Mouse (Mus musculus): Measurements from ENCODE around the gene Moxd1. TPM values are rescaled to one million over a fixed set of nuclear protein-coding genes. Genes with fewer than 3 reads are reported as not detected.

The Moxd1 gene
- polyA plus RNA-seq, 1 experiment from 2014 or later: 2.0 TPM

- Histone ChIP-seq H3K9ac (replicated peaks; ENCODE audit: low read depth, low read length) (no peak overlapping the region), H3K27me3 (replicated peaks; ENCODE audit: control insufficient read depth, insufficient read depth, low read length) (no peaks in the 10 kb centered on the region), H3K4me1 (replicated peaks; ENCODE audit: control insufficient read depth, insufficient read depth, low read length) (no peaks in the 10 kb centered on the region), H3K9me3 (ENCODE audit: control insufficient read depth, low read length) (no peaks in the 10 kb centered on the region), H3K36me3 (ENCODE audit: control insufficient read depth, insufficient read depth) (no peaks in the 10 kb centered on the region), H3K4me3 (replicated peaks; ENCODE audit: low read length) (no peak overlapping the region), H3K4me2 (ENCODE audit: low read length) (no peak overlapping the region), H3K27ac (ENCODE audit: low read length) (no peak overlapping the region)
- WGBS: 86% methylated on average over 1 of the region's 1 CpGs
- no peak for ATAC-seq
Measured at GRCm38 (mm10) chr10:24340551-24341213, 117.4 kb downstream of the Moxd1 start.

GRCm38 (mm10) chr10:24341214-24341589, 117.9 kb downstream of the Moxd1 start:
- 86% methylated on average over 6 of the region's 6 CpGs for WGBS
- Histone ChIP-seq H3K36me3 (ENCODE audit: control insufficient read depth, insufficient read depth) (no peaks in the 10 kb centered on the region), H3K4me1 (replicated peaks; ENCODE audit: control insufficient read depth, insufficient read depth, low read length) (no peaks in the 10 kb centered on the region), H3K9ac (replicated peaks; ENCODE audit: low read depth, low read length) (no peak overlapping the region), H3K4me2 (ENCODE audit: low read length) (no peak overlapping the region), H3K9me3 (ENCODE audit: control insufficient read depth, low read length) (no peaks in the 10 kb centered on the region), H3K27me3 (replicated peaks; ENCODE audit: control insufficient read depth, insufficient read depth, low read length) (no peaks in the 10 kb centered on the region), H3K4me3 (replicated peaks; ENCODE audit: low read length) (no peak overlapping the region), H3K27ac (ENCODE audit: low read length) (no peak overlapping the region)
- ATAC-seq: no peak

- no peak overlapping the region for H3K27ac ChIP-seq (ENCODE audit: low read length)
- H3K4me2 ChIP-seq (ENCODE audit: low read length): no peak overlapping the region
- no peak overlapping the region for H3K9ac ChIP-seq (replicated peaks; ENCODE audit: low read depth, low read length)
- no peaks in the 10 kb centered on the region for H3K36me3 ChIP-seq (ENCODE audit: control insufficient read depth, insufficient read depth)
- no peaks in the 10 kb centered on the region for H3K4me1 ChIP-seq (replicated peaks; ENCODE audit: control insufficient read depth, insufficient read depth, low read length)
- no peaks in the 10 kb centered on the region for H3K27me3 ChIP-seq (replicated peaks; ENCODE audit: control insufficient read depth, insufficient read depth, low read length)
- WGBS: 63% methylated on average over 4 of the region's 4 CpGs
- no peaks in the 10 kb centered on the region for H3K9me3 ChIP-seq (ENCODE audit: control insufficient read depth, low read length)
- ATAC-seq: no peak
- no peak overlapping the region for H3K4me3 ChIP-seq (replicated peaks; ENCODE audit: low read length)
Measured at GRCm38 (mm10) chr10:24343068-24343467, 119.8 kb downstream of the Moxd1 start.

Other genes with a start within 250 kb of the Moxd1 start
- not detected in 2 replicates for gene Taar6, start 237.9 kb upstream of the Moxd1 start, polyA plus RNA-seq (2015; fragmentation: Nextera tagmentation; extraction: Ambion mirVana)
- gene Taar7a, start 230.0 kb upstream of the Moxd1 start, polyA plus RNA-seq (2015; fragmentation: Nextera tagmentation; extraction: Ambion mirVana): not detected in 2 replicates
- not detected in 2 replicates for gene Taar7b, start 223.6 kb upstream of the Moxd1 start, polyA plus RNA-seq (2015; fragmentation: Nextera tagmentation; extraction: Ambion mirVana)
- not detected in 2 replicates for gene Taar7d, start 196.3 kb upstream of the Moxd1 start, polyA plus RNA-seq (2015; fragmentation: Nextera tagmentation; extraction: Ambion mirVana)
- not detected in 2 replicates for gene Taar7e, start 185.9 kb upstream of the Moxd1 start, polyA plus RNA-seq (2015; fragmentation: Nextera tagmentation; extraction: Ambion mirVana)
- gene Taar7f, start 174.0 kb upstream of the Moxd1 start, polyA plus RNA-seq (2015; fragmentation: Nextera tagmentation; extraction: Ambion mirVana): not detected in 2 replicates
- gene Taar8a, start 147.0 kb upstream of the Moxd1 start, polyA plus RNA-seq (2015; fragmentation: Nextera tagmentation; extraction: Ambion mirVana): not detected in 2 replicates
- not detected in 2 replicates for gene Taar8b, start 131.2 kb upstream of the Moxd1 start, polyA plus RNA-seq (2015; fragmentation: Nextera tagmentation; extraction: Ambion mirVana)
- not detected in 2 replicates for gene Taar8c, start 121.6 kb upstream of the Moxd1 start, polyA plus RNA-seq (2015; fragmentation: Nextera tagmentation; extraction: Ambion mirVana)
- not detected in 2 replicates for gene Taar9, start 114.0 kb upstream of the Moxd1 start, polyA plus RNA-seq (2015; fragmentation: Nextera tagmentation; extraction: Ambion mirVana)
- 287 and 301 TPM in 2 replicates for gene Stx7, start 74.2 kb upstream of the Moxd1 start, polyA plus RNA-seq (2015; fragmentation: Nextera tagmentation; extraction: Ambion mirVana)

Measured in forebrain, embryonic 16.5 days (tissue).